Mouse (Mus musculus) MEL-GATA-1-ER (cell line): Measurements from ENCODE around the gene Muc20.

Experiments used
- DNase-seq: peaks from one replicate; pipeline ENCODE4 v3.0.0-alpha.2; 2012; ENCODE audit warnings: low read depth; ENCODE audit errors: extremely low read depth

Muc20 gene

DNA sequence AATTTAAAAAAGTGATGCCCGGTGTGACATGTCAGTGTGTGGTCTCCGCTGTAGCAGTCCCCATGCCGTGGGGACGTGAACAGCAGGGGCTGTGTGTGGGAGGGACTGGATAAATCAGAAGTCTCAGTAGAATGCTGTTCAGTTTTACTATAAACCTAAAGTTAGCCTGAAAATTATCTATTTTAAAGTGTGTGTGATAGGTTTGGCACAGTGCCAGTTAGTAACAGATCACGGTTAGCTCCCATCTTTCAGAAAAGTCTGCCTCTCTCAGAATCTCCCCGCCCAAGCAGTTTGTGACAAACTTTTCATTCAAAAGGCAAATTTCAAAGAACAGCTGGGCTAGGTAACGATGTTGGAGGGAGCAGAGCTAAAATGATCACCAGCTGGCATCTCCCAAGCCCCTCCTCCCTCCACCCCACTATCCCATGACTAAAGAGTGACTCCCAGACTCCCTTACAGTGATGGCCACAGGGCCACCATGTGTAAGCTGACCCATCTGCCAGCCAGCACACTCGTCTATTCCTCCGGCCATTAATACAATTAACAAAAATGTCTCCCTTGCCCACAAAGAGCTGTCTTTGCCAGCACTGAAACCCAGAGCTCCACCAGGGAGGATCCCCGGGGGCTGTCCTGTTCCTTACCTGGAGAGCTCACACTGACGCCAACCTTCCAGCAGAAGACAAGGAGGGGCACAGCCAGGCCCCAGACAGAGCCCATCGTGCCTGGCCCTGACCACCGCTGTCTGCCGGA, 384 bp downstream of the Muc20 start:
- no peak for DNase-seq

DNA sequence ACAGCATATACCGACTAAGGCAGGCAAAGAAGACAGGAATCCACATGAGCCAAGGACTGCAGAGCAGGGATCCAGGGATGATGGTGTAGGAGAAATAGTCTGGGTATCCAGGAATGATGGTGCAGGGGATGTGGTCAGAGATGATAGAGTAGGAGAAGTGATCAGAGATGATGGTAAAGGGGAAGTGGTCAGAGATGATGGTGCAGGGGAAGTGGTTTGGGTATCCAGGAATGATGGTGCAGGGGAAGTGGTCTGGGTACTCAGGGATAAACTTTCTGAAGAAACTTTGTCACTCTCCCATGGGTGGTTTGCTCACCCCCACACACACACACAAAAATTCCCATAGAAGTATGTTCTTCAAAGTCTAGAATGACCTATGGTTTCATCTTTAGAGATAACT, 2.1 kb downstream of the Muc20 start:
- peak; percentile 39 for DNase-seq

DNA sequence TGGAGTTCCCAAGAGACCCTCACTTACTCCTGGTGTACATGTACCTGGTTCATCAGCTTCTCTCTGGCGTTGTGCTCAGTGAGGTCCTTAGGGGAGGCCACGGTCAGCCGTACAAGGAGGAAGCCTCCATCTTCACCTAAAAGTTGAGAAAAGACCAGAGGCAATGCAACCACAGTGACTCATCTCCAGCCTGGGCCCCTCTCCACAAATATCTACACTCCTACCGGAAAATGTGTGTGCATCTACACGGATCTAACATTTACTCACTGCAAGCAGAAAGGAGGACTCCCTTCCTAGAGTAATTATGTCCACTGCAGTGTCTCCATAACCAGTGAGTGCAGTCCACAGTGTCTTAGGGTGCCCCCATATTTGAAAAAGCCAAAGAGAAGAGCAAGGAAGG, 7.2 kb downstream of the Muc20 start:
- DNase-seq = no peak

DNA sequence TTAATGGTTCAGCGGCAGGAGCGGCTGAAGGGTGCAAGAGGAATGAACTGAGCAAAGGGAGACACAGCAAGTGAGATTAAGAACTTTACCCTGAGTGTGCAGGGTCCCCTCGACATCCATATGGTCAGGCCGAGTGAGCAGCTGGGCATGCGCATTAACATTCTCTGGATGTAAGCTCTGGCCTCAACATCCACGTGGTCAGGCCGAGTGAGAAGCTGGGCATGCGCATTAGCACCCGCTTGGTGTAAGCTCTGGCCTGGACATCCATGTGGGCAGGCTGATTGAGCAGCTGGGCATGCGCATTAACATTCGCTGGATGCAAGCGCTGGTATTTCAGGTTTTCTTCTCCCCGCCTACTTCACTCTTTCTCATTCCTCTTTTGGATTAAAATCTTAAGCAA, 12.4 kb downstream of the Muc20 start:
- DNase-seq = no peak

DNA sequence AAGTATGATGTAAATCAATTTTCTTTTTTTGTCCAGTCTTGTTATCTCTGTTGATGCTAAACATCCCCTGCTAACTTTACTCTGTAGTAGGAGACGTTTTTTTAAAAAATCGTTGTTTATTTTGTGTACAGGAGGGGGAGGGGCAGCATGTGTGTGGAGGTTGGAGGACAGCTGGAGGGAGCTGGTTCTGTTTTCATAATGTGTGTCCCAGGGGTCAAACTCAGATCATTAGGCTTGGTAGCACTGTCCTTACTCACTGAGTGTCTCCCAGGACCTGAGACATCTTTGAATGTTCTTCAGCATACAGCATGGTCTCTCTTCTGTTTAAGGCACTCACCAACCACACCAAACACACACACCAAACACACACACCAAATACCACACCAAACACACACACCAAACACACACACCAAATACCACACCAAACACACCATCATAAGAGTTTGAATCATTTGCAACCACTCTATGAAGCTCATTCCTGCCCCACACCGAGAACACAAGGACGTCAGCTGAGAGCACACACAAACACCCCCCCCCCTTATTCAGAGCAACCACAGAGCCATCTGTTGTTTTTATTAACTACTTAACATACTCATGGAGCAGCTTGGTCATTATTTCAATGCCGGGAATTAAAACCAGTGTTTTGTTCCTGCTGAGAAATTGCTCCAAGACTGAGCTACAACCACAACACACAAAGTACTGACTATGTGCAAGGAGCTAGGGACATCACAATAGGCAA, 13.7 kb downstream of the Muc20 start:
- no peak for DNase-seq

DNA sequence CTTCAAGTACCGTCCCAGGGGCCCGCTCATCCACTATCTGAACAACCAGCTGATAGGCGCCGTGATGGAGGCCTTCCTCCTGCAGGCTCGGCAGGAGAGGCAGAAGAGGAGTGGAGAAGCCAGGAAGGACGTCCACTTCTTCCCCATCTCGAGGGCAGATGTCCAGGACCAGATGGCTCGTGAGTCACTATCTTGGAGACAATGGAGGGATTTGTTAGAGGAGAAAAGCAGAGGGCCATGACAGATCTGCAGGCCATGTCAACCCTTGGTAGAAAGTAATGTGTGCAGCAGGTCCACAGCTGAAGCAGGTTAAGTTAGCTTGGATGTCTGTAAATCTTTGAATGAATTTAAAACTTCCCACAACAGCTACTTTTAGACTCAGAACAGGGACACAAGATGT, 18.3 kb downstream of the Muc20 start:
- DNase-seq = no peak

DNA sequence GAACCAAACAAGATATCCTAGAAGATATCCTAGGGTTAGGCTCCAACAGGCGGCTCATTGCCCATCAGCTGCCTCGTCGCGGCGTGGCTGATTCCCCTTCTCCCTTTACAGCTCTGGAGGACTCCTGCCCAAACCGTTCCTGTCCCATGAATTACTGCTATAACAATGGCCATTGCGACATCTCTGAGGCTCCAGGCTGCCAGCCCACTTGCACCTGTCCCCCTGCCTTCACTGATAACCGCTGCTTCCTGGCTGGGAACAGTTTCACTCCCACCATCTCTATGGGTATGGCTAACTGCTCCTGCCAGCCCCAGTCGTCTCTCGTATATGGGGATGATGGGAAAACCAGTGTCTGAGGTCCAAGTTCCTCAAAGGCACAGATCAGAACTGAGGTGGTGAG, 20.6 kb downstream of the Muc20 start:
- no peak for DNase-seq

DNA sequence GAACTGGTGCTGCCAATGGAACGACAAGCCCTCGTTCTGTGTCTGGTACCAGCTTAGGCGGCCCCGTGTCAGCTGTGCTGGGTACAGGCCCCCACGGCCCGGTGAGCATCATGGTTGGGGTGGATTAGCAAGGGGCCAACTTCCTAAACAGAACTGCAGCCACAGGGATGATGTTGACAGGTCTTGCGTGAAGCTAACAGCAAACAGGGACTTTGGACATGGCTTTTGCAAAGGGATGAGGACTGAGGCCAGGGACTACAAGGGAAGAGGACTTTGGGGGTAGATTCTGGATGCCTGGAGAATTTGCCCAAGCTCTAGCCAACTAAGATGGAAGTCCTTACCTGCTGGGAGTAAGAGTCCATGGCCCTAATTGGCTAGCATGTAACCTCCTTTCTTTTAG, 30.3 kb downstream of the Muc20 start:
- no peak for DNase-seq

DNA sequence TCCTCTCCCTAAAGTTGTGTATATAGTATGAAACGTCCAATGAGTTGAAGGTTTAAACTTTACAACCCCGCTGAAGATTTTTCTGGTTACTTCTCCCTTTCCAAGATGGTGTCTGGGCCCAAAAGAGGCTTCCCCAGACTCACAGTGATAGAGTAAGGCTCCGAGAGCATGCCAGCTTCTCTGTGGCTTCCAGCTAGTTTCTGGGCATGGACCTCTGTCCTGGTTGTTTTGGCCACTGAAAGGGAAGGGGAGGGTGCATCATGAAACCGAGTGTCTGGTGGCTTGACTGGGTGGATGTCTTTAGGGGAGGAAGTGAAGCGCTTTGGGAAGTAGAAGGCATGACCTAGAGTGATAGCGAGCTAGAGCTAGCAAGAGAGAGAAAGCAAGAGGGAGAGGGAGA, 32.3 kb downstream of the Muc20 start:
- no peak for DNase-seq

DNA sequence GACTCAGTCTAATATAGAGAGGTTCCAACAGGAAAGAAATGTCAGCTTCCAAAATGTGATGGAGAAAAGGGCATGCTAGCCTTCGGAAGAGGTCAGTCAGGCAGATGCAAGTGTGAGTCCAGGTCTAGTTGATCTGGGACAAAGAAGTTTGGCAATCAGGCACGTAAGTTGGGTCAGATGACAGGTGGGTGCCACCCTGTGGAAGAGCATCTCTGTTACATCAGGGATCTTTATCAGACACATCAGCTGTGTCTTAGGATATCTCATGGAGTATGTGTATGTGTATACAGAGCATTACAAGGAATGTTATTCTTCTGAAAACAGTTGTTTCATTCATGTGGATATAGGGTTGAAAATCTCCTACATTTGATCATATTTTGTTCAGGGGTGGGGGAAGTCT, 32.7 kb downstream of the Muc20 start:
- DNase-seq = no peak

DNA sequence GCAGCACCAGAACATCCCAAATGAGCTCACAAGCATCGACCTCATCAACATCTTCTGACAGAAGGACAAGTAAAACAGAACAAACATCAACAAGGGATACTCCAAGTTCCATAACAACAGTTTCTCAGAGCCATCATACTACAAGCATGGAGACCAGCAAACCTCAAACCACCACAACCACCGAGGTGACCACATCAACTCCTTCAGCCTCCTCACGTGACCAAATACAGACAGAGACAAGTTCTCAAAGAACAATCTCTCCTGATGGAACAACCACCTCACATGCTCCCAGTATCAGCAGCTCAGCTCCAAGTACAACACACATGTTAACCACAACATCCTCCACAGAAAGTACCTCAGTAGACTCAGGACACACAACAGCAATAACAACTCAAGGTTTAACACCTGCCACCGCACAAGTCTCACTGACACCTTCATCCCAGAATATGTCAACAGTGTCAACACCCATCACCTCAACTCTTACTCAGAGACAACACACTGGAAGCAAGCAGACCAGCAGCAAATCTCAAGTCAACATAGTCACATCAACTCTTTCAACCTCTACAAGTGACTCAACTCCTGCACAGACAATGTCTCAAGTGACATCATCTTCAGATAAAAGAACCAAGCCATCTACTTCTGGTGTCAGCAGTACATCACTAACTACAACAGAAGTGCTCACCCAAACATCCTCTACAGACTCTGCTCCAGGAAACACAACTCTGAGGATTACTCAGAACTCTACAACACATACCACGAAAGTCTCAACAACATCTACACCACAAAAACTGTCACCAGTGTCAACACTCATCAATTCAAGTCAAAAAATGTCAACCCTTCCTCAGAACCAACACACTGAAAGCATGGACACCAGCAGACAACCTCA, 46.8 kb downstream of the Muc20 start:
- no peak for DNase-seq

DNA sequence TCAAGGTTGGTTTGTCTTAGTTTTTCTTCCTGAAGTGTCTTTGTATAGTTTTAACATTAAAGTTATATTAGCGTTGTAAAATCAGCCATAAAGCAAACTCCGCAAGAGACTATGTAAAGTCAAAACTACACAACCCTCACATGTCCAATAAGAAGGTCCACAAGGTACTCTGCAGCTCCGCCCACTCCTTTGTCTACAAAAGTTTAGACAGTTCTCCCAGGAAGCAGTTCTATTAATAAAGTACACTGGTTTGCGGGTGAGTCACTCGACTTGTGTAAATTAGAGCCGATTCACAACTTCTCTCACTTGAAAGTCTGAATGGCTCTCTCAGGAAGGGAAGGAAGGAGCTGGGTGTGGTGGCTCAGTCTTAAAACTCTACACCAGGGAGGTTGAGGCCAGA, 51.4 kb downstream of the Muc20 start:
- no peak for DNase-seq

DNA sequence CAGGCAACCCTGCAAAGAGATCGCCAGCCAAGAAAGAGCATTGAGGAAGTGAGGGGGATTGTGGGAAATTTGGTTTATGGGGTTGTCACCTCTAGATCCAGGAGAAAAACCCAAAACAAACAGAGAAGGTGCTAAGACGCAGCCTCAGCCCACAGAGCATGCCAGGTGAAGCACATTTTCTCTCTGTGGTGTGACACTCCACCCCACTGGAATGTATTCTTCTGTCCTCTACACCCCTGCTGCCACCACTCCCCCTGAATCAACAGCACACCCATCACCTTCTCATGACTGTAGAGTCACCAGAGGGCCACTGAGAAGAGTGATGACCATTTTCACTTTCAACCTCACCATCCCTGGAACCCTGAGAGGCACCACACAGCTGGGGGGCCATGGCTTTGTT, 54.5 kb downstream of the Muc20 start:
- no peak for DNase-seq

DNA sequence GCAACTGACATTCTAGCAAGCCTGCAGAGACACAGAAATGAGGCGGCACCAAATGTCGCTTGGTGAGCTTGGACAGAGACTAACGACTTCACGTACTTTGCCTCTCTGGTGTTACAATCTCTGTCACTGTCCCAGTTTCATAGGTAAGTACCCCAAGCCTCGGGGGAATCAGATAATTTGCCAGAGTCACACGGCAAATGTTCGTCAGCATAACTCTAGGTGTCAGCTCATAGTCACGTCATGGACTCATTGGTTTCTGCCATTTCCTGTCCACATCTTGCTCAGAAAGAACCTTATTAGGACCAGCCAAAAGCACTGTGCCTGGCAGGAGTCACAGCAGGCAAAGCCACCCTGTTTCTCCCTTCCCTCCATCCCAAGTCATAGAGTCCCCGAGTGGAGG, 55.9 kb downstream of the Muc20 start:
- DNase-seq = no peak

DNA sequence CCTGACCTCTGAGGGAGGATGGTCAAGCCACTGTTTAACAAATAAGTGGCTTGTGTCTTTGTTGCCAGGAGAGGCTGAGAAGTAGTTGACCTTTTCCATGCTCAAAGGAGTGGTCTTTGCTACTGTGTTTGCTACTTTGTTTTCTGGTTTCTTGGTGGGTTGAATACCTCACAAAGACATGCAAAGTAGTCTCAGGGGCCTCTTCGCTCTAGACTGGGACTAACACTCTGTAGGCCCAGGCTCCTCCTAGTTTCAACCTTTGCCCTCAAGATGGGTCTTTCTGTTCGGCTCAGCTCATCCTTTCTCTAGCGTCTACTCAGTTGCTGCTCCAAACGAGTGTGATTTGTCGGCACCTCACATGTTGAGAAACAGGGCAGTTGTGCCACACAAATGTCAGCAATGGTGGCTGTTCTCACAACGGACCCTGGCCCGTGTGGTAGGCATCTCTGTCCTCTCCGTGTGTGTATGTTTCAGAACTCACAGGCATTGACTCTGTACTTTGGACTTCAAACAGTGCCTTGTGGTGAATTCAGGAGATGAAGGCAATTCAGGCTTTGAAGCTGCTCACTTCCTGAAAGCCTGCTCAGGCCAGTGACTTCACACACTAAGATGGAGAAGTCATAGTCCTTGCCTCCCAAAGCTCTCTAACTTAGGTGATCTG, 57.1 kb downstream of the Muc20 start:
- no peak for DNase-seq

DNA sequence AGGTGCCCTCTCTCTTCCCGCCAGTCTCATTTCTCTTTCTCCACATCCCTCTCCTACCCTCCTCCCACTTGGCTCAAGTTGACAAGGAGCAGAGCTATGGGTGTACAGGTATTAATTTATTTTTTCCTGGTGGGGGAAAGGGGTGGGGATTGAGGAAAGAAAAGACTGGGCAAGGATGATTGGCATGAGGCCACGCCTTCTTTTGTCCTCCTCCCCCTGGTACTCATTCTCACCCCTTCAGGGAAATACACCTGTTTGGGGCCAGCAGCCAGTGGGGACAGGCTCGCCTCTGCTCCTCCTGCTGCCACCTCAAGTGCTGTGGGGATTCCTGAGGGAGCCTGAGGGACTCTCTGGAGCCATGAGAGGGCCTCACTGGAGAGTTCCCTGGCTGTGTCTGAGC, 61.2 kb downstream of the Muc20 start:
- DNase-seq = no peak

DNA sequence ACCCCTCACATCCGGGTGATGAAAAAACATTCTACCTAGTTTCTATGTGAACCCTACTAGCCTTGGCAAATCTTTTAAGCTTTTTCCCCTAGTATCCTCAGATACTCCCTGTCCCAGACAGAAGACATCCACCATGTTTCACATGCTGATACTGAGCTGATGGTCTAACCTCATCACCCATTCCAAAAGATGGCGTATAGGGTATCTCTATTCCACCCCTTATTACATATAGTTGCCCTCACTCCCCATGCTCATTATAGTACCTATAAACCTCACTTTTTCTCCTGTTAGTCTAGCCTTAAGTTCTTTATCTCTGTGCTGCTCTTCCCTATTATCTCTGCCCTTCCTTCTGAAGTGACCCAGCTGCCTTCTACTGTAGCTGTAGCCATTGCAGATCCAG, 61.6 kb downstream of the Muc20 start, which contains the start of gene Muc4:
Gene Muc4 (plus strand): TSS at position 301 of the 400 bp plus-strand sequence.
- no peak for DNase-seq

DNA sequence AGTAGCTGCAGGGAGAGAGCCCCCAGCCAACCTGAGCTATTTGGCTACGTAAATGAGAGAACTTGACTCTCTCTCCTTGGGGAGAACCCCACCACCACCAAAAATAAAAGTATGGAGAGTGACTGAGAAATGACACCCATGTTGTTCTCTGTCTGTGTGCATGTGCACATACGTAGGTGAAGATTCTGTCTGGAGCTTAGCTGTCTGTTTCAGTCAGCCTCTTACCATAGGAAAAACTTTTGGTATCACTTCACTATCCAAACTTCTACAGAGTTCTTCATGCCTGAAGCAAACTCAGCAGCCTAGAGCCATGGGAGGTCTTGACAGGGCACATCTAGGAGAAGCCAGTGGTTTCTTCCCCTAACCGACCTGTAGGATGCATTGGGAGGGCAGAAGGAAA, 64.0 kb downstream of the Muc20 start:
- DNase-seq = no peak

DNA sequence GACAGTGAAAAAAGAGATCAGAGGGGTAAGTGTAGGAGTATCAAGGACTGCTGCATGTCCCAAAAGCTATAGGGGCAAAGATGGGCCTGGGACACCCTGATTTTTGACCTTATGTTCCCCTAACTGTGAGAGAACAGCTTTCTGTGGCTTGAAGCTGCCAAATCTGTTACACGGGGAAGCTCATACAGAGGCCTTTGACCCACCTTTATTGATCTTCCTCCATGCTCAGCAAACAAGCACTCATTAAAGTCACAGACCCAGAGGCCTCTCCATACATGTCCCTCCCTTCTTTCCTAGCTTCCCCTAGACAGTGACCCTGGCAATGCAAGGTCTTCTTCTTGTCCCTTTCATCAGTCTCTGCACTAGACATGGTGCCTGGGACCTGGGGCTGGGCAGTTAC, 68.5 kb downstream of the Muc20 start:
- no peak for DNase-seq

DNA sequence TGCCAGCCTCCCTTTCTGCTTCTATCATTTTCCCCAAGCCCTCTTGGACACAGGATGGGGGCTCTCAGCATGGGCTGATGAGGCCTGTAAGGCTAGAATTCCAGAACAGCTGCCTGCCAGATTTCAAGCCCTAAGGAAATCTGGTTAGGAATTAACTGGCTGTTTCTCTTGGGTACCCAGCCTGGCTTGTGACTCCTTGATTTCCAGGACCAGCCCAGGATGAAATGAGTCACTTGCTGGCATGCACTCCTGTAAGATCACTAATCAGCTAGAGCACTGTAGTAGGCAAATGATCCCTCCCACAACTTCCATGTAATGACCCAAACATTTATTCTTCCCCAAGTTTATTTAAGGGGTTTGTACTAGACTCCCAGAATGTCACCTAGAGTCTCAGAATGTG, 69.0 kb downstream of the Muc20 start:
- no peak for DNase-seq
